Mouse (Mus musculus): ENCODE measurements around the gene Vmn2r10. TPM values are rescaled to one million over a fixed set of nuclear protein-coding genes. Genes with fewer than 3 reads are reported as not detected.
A peak's percentile ranks its signal among the peaks of the same experiment; 100 is the strongest.
"Not testable (repeated sequence)": the region's sequence is repeated elsewhere in the genome, so short reads cannot be mapped to it uniquely, and the experiment has no call there.

Vmn2r10 gene
- total RNA-seq (2021), result not detected in 2 replicates
- long read RNA-seq, experiment 1, result 0 reads
- long read RNA-seq, experiment 2, result 0 reads

- not testable (repeated sequence) for DNase-seq
Measured at GRCm38 (mm10) chr5:109006427-109006826, at the start of gene Vmn2r10. Gene Vmn2r10 (minus strand): TSS chr5:109006527.

GRCm38 (mm10) chr5:109055286-109055685, 49.0 kb upstream of the Vmn2r10 start:
- DNase-seq, result peak; percentile 11

GRCm38 (mm10) chr5:109032591-109032990, 26.3 kb upstream of the Vmn2r10 start:
- peak; percentile 9 for DNase-seq

GRCm38 (mm10) chr5:108988924-108989323, 17.4 kb downstream of the Vmn2r10 start:
- no peak for DNase-seq

Other genes starting within 250 kb of the Vmn2r10 start
- 0.56 TPM in 1 of 2 replicates, not detected in the other for gene Rnf212, start 231.5 kb downstream of the Vmn2r10 start, total RNA-seq (2021)
- not detected in 2 replicates for gene Tmed11, start 211.2 kb downstream of the Vmn2r10 start, total RNA-seq (2021)
- not detected in 2 replicates for gene Vmn2r8, start 197.7 kb downstream of the Vmn2r10 start, total RNA-seq (2021)
- gene Vmn2r9, start 153.9 kb downstream of the Vmn2r10 start, total RNA-seq (2021), result not detected in 2 replicates
- not detected in 2 replicates for gene Vmn2r11, start 53.0 kb upstream of the Vmn2r10 start, total RNA-seq (2021)
- gene Vmn2r12, start 91.4 kb upstream of the Vmn2r10 start, total RNA-seq (2021), result not detected in 2 replicates
- 0.07 and 0.08 TPM in 2 replicates for gene Vmn2r13, start 185.7 kb upstream of the Vmn2r10 start, total RNA-seq (2021)
- not detected in 2 replicates for gene Vmn2r14, start 218.2 kb upstream of the Vmn2r10 start, total RNA-seq (2021)

Data from adrenal gland, postnatal 14 days (tissue).